Mouse (Mus musculus) liver, adult 2 months (tissue): ENCODE results near the gene Fbxl22.

Experiments
- CTCF ChIP-seq: fragments of 200-500 bp; IDR thresholded peaks from 2 replicates; pipeline ENCODE4 v1.5.1; 2011; ENCODE audit warnings: low read depth, low read length, control low read depth
- POLR2A ChIP-seq: fragments of 200-500 bp; IDR thresholded peaks from 2 replicates; pipeline ENCODE4 v1.6.1; 2011; ENCODE audit warnings: low read length, control low read depth; ENCODE audit not compliant: insufficient read depth; ENCODE audit errors: extremely low read depth

- no peak for TF ChIP-seq CTCF
- no peak for TF ChIP-seq POLR2A
Observed at GRCm38 (mm10) chr9:66560295-66560694, 45.9 kb upstream of the Fbxl22 start.
